Mouse (Mus musculus) kidney, postnatal 10 days (tissue): ENCODE data around the gene Fyb.

Experiments
- DNase-seq: peaks from one replicate; pipeline ENCODE4 v3.0.0; 2021; ENCODE audit warnings: mixed read lengths

Gene Fyb

DNA sequence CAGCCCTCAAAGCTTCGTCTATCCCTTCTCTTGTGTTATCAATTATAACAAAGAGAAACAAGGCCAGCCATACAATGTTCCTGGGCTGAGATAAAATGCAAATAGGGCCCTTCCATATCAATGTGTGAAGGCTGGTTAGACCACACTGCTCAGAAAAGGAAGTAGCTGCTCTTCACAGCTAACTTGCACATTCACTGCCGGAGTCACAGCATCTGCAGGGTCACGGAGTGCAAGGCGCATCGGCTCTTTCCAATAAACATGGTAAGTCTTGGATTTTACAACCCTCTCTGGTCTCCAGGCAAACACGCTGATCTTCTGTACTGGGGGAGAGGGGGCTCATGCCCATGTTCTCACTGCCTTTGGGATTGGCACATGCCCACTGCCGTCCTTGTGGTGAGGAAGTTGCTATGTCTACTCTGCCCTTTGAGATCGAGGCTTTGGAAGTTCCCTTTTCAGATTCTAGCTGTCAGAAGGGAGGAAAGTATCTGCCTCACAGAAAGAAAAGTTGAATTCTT is at the start of gene Fyb:
Gene Fyb, plus strand, starts transcription at position 201 of the 515 bp plus-strand sequence.
- DNase-seq, result no peak

DNA sequence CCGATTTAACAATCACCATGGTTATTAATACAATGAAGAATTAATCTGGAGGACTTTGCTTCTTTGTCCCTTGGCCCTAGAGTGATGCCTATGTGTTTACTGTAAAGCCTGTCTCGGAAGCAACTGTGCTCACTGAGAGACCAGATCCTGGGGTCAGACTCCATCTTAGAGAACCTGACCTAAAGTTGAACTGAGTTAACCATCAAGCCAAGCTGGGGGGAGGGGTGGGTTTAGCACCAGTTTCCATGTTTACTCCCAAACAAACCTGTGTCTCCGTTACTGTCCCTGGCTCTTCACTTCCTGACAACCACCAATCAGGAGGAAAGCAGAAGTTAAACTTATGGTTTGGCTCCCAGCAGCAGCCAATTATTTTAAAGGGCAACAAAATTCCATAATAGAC is 39.1 kb upstream of the Fyb start:
- DNase-seq, result peak; percentile 31

DNA sequence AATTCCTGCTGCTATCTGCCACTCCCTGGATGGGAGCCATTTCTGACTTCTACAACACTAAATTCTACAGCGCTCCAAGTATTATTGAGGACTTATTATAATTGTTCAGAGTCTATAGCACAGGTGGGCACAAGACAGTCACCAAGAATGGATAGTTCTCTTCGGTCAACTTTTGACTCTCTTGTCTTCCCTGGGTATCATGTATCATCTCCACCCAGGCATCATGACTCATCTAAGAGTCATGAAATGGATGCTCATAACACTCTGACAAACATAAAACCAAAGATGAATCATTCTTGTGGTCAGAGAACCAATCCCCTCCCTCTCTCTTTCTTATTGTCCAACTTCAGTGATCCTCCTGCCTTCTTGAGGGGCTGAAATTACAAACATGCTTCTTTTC is 30.3 kb upstream of the Fyb start:
- DNase-seq, result no peak

DNA sequence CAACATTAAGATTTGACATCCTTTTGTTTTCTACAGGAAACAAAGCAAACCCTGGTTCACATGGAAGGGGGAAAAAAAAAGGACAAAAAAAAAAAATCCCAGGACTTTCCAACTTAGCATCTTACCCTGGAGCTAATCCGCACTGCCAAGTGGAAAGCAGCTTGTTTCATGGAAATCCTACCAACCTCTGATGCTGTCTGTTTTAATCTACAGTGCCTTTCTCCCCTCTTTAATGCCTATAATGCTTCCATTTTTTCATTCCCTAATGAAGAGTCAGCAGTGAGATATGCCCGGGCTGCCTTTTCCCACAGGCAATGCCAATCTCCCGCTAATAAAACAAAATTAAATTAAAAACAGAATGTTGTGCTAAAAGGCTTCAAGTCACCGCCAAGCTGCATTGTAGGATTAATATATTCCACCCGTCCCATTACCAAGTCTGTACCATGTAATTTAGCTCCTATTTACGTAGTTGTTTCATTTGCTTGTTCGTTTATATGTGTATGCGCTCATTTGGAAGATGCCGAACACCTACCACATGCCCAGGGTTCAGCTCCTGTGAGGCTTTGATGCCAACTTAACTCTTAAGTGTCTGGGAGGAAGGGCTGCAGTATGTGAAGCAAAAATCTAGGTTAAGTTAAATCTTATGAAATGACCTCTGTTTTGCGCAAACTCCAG is 24.1 kb upstream of the Fyb start:
- DNase-seq, result no peak

DNA sequence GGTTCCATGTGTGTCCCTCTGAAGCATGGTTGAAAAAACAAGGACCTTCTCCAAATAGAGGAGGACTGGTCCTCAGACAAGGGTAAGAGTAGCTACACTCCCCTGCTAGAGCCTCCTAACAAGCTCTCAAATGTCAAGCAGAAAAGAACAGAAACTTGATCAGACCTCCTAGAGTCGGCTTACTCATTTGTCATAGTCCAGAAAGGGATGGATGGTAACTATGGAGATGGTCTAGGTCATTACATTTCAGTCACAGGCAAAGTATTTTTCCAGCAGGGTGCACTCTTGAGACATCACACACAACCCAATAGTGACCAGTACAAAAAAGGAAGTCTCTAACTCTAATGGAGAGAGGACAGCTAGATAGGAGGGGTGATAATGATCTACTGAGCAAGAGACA is 21.9 kb upstream of the Fyb start:
- peak; percentile 15 for DNase-seq

DNA sequence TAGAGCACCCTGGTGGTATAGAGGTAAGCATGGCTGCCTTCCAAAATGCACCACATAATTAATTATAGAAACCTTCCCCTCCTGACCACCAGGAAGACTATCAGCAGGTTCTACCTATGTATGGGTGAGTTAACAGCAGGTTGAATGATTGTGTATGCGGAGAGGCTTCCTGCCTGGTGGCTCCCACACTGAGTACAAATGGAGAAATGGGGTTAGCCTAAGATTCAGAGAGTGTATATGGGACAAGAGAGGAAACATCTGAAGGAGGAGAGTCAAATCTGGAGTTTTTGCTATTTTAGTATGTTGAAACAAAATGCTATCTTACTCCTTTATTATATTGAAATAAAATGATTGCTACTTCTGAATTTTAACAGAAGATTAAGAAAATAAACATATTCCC is 5.1 kb upstream of the Fyb start:
- no peak for DNase-seq

DNA sequence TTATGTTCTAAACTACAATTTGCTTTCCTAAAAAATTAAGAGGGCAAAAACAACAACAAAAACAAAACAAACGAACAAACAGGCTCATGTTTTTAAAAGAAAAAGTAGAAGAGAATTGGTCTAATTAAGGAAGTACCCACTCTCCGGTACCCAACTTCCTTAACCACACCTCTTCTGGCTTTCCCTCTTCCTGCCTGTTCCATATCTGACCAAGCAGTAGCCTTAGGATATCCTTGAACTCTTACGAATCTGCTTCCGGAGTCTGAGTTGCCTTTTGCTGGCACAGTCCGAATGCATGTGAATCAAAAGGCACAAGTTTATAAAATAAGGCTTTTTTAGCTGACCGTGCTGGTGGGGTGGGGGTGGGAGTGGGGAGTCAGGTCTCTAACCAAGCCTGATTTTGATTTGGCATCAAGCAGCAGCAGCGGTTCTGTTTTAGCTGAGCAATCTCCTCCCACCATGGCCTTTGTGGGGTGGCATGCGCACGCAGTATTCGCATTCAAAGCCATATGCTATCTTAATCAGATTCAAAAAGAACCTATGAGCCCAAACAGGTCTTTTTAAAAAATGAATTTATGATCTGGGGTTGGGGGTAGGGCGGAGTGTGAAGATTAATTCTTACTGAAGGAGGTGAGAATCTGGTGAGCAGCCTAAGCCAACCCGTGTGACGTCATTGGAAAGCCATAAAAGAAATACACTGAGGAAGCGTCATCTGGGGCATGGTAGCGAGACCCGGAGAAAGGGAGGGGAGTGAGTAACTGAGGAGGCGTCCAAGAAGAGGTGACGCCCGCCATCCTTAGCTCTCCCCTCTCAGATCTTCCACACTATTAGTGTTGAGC is 3.0 kb upstream of the Fyb start:
- no peak for DNase-seq

DNA sequence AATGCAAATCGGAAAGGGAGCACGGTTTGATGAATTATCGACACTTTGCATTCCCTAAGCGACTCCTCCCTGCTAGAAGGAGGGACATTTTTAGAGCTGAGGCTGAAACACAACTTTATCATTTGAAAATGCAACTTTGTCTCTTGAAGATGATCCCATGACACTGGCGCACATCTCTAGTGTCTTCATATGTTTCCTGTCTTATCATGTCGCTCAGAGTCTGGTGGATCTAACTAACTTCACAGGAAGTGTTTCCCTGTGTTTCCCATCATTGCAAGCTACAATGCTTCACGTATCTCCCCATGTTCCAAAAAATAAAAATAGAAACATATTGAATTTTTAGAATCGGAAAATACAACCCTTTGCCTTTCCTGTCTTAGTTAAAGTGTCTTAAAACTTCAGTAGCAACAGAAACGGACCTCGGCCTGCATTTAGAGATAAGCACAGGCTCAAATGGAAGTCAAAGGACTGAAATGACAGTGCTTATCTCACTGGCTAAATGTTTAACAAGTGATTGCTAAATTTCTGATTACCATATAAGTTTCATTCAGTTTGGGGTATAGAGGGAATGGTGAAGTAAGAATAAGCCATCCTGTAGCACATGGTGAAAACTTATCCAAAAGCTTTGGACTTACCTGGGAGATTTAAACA is 2.0 kb upstream of the Fyb start:
- DNase-seq, result no peak

DNA sequence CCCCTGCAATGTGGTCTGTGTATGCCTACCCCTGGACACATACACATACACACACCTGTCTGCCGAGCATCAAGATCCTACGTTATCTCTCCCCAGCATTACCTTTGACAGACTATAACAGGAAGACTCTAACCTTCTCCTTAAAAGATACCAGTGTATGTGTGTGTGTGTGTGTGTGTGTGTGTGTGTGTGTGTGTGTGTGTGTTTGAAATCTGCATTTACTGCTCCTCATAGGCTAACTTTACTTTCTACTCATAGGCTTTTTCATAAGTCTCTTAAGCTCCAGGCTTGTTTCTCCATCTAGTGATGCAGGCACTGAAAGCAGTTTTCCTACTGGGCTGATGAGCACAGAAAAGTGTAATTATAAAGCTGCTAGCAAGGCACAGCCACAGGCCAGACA is 2.1 kb downstream of the Fyb start:
- DNase-seq, result no peak

DNA sequence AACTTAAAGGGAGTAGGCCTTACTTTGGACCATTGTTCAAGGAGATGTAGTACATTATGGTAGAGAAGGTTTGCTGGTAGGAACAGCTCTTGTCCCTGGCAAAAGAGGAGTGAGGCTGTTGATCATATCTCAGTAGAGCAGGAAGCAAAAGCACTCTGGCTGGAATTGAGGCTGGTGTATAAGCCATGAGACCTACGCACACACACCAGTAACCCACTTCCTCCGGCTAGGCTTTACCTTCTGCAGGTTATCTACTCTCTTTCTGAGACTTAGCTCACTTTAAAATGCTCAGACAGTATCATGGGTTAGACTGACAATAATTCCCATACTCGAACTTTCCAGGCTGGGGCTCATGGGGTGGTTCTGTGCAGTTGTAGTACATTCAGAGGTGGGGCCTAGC is 2.7 kb downstream of the Fyb start:
- DNase-seq, result no peak

DNA sequence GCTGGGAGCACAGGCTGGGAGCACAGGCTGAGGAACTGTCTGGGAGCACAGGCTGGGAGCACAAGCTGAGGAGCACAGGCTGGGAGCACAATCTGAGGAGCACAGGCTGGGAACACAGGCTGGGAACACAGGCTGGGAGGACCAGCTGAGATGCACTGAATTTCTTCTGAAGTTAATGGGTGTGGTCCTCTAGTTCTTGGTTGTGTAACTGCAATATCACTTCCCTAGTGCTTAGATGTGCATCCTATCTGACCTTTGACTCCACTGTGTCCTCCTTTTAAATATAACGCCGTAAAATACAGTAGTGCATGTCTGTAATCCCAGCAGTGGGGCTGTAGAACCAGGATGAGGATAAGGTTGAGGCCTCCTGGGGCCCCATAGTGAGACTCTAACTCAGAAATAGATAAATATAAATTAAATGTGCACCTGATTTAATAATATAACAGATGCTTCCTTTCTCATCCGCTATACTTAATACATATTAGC is 11.2 kb downstream of the Fyb start:
- no peak for DNase-seq

DNA sequence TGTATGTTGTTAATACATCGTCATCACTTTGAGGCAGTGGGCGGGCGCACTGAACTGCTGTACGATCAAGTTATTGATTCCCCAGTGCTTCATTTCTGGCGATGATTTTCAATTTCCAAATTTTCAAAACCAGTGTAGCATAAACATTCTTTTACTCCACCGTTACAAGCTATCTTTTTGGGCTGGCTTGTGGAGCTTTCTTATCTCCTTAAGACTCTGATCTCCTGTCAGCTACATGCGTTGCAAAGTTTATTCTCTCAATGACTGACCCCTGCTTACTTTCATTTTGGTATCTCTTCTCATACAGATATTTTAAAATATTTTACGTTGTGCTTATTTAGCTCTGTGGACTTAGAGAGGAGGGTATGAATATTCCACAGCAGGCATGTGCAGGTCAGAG is 11.9 kb downstream of the Fyb start:
- no peak for DNase-seq

DNA sequence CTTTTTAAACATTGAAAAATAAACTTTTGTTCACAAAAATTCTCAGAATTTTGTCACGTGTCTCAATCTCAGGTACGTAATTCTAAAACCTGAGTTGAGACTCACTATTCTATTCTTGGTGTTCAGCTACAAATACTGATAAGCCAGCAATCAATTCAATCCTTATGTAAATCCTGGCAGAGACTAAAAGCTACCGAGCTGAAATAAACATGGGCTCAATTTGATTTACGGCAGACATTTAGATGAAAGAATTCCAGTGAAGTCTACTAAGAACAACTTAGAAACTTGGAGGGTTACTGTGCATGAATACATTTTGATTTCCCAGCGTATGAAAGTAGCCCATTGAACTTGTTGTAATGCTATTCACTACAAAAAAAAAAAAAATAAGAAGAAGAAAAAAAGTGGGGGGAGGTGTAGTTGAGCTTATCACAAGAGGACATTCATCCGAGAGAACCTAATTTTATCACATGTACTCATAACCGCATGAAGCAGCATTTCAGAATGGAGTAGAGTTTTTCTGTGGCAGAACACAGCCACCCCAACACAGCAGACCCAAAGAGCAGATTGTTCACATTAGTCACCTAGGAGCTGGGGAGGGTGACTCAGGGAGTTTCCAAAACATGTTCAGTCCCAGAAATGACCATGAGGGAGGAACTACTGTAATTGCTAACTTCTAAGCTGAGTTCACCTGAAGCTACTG is 17.1 kb downstream of the Fyb start:
- DNase-seq, result no peak

DNA sequence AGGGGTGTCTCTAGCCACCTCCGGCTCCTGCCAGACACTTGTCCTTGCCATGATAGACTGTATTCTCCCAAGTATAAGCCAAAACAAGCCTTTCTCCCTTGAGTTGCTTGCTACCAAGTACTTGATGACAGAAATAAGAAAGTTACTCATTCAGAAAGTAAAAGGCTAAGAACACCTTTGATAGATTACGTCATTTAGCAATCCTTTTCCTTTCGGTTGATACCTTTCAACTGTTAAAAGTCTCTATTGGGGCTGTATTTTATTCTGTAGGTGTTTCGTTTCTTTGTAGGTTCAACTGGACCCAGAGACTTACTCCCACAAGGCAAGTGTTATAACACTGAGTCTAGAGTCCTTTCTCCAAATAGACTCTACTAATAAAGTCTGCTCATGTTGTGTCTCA is 26.3 kb downstream of the Fyb start:
- no peak for DNase-seq

DNA sequence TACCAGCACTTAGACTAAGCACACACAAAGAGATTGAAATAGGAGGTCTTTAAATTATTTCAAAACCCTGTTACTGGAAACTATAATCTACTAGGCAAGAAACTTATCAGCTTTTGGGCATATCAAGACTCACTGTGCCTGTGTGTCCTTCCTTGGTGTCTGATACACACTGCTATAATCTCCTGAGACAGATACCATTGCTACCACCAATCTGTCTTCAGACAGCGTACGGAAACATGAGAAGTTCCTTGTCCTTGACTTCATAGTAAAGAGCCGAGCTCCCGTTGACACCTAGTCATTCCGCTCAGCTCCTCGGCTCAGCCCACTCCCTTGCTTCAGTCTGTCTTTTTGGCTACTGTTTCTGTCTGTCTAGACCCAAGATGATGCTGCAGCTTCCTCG is 29.2 kb downstream of the Fyb start:
- no peak for DNase-seq

DNA sequence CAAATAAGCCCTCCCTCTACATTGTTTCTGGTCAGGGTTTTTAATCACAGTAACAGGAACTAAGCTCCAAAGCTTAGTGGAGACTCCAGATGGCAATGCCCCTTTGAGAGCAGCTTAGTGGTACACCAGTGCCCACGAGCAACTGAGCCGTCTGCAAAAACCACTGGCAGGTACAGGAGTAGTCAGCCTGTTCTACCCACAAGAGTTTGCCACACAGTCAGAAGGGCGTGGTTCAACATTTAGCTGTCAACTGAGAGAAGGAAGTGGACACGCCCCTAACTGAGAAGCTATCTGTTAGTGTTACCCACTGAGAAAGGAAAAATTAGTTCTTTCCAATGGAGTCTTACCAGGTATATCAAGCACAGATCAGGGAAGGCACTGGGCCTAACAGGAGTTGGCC is 32.1 kb downstream of the Fyb start:
- no peak for DNase-seq

DNA sequence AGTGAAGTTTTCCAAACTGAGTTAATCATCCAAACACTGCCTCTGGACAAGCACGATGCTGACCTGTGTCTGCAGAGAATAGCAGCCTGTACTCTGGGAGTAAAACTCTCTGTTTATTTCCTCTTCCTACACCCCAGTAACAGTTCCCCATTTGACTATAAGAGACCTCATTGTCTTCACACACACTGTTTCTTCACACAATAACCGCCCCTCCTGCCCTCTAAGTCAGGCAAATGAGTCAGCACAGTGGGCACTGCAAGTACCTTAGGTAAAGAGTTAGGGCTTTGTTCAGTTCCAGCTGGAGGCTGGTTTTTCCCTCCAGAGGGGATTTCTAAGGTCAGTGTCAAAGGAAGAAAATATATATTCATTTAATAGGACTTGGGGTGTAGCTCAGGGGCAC is 32.9 kb downstream of the Fyb start:
- no peak for DNase-seq

DNA sequence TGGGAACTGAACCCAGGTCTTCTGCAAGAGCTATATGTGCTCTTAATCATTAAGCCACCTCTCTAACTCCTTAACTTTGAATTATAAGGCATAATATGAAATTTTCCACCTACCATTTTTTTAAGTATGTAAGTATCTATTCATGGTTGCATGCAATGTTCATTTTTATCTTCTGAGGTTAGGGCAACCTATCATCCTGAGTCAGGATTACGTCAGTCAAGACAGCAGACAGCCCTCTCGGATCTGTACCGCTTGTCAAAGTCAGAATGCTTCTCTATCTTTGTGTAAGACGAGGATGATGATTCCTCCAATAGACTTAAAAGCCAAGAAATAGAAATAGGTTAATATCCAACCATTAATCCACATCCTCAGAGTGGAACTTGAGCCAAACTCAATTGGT is 33.6 kb downstream of the Fyb start:
- no peak for DNase-seq

DNA sequence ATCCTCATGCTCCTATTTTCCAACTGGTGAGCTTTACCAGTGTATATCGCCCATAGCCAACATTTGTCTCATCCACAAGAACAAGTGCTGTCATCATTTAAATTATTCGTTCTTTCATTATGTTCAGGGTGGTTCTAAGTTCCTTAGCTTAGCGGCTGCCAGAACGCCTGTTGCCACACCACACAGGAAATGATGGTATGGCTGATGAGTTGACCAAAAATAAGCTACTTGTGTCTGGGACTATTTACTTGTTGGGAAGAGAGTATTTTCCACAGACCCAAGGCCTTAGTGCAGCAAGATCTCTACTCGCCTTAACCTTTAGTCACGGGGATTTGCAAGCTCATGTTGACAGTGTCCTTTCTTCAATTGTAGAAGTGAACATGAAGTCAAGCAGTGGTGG is 34.3 kb downstream of the Fyb start:
- no peak for DNase-seq

DNA sequence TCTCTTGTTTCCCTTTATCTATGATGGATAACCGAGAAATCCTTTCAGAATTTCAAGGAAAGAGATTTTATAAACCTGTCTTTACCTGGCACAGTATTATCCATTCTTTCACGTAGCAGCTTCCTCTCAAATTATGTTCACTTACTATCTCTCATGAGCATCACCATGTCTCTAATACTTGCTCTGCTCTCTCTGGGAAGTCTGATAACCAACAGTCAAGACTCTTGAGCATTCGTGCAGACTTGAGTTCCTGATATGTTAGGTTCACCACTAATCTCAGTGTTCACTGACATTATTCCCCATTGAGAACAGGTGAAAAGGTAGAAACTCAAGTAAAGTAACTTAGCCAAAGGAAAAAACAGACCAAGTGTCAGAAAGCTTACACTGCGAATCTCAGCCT is 34.9 kb downstream of the Fyb start:
- no peak for DNase-seq

DNA sequence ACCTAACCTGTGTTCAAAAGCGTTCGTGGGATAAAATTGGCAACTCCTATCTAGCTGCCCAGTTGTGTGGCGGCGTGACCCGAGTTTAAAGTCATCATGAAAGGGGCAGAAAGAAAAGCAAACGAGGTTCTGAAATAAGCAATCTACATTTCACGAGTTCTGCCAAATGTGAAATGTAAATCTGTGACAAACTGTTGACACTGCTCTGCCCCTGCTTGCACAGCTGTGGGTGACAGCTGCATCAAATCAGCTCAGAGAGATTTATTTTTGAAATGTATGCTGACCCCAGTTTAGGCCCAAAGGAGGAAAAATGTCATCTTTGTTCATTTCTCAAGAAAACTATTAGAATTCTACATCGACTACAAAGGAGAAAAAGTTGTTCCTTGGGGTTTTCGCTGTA is 36.5 kb downstream of the Fyb start:
- no peak for DNase-seq

DNA sequence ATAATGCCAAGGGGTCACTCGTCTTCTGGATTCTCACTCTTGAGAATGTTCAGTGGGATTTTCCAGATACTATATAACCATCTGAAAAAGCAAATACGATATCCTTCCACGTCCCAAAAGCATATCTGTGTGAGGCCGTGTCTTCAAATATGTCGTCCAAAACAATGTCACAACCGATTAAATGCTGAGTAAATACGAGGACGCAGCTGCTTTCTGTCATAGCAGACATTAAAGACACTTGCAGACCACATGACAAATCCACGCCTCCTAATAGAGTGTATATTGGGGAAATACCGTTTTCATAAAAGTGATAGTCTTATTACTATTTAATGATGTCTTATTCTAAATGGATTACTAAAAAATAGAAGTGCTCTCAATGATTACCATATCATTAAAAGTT is 38.0 kb downstream of the Fyb start:
- DNase-seq, result no peak

DNA sequence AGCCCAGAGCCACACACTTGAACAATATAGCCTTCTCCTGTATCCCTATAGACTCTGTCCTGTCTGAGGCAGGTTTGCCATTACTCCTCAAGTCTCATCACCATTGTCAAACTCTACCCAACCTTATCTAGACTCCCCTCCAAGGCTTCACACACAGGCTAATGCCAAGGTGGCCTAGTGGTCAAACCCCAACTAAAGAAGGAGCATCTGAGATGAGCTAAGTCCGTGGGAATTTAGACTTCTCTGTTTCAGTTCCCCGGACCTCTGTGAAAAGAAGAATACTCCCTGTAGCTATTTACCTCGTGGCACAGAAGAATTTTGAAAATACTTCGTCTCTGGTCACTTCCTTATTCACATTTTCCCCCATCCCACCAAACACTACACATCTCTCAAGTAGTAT is 39.5 kb downstream of the Fyb start:
- no peak for DNase-seq
